Mouse (Mus musculus) embryonic fibroblast, embryonic 13.5 days (primary cell): Measurements from ENCODE around the gene Vwa3a.

Experiments
- CTCF ChIP-seq: IDR thresholded peaks from 2 replicates; pipeline ENCODE4 v1.5.1; 2011; ENCODE audit warnings: mild to moderate bottlenecking, control low read depth, low read length, moderate library complexity, borderline replicate concordance; ENCODE audit not compliant: insufficient read depth
- POLR2A ChIP-seq: IDR thresholded peaks from 2 replicates; pipeline ENCODE4 v1.6.1; 2011; ENCODE audit warnings: low read depth, mild to moderate bottlenecking, control low read depth, low read length, moderate library complexity

- TF ChIP-seq CTCF (no peak), POLR2A (no peak)
Observed at GRCm38 (mm10) chr7:120796369-120796768, 57.3 kb downstream of the Vwa3a start.
